In genomic region chr17:16804986-16805385, GRCm38 (mm10) we compare ENCODE assay signal across 11 mouse cellular contexts.
"Had no signal": no experiment of that assay in that cellular context is flagged by ENCODE, and none has a peak within 500 bp of the region (broad histone marks: within the 10 kb centered on the region; RNA-seq: fewer than 3 reads in every experiment).

No protein-coding gene starts in this region.

- H3K27me3 ChIP-seq: intestine, embryonic 15.5 days; neural tube, embryonic 12.5 days had no signal

- H3K4me2 ChIP-seq: intestine, embryonic 15.5 days; neural tube, embryonic 12.5 days had no signal

- H3K4me3 ChIP-seq: intestine, embryonic 15.5 days; left cerebral cortex, adult 2 months; limb, embryonic 10.5 days; neural tube, embryonic 12.5 days had no signal

- H3K4me1 ChIP-seq: intestine, embryonic 15.5 days; limb, embryonic 10.5 days; neural tube, embryonic 12.5 days had no signal

- H3K36me3 ChIP-seq: intestine, embryonic 15.5 days; limb, embryonic 10.5 days; neural tube, embryonic 12.5 days had no signal

- H3K27ac ChIP-seq: intestine, embryonic 15.5 days; left cerebral cortex, adult 2 months; limb, embryonic 10.5 days; neural tube, embryonic 12.5 days had no signal

- H3K9ac ChIP-seq: intestine, embryonic 15.5 days; neural tube, embryonic 12.5 days had no signal

- H3K9me3 ChIP-seq: intestine, embryonic 15.5 days; limb, embryonic 10.5 days; neural tube, embryonic 12.5 days had no signal

- DNase-seq: kidney, adult 18-20 months; kidney, postnatal 10 days; lung, adult 2 months; lung, postnatal 36 days; midbrain, embryonic 14.5 days; thymus, postnatal 14 days had no signal

- ATAC-seq: intestine, embryonic 15.5 days; lung, postnatal 0 days had no signal
